Mouse (Mus musculus) limb, embryonic 14.5 days (tissue): ENCODE measurements around the gene Prkca. TPM values are rescaled to one million over a fixed set of nuclear protein-coding genes. Genes with fewer than 3 reads are reported as not detected.

Experiments used
- ATAC-seq: fragments of 200-750 bp; cut with Nextera tagmentation; 2 replicates; pipeline ENCODE4 v1.8.0; 2017; ENCODE audit warnings: low read depth, moderate number of reproducible peaks, moderate TSS enrichment; ENCODE audit not compliant: low FRiP score
- DNase-seq: peaks from one replicate; pipeline ENCODE4 v3.0.0-alpha.2; 2015; ENCODE audit warnings: low spot score
- H3K27ac ChIP-seq: fragments of 300-500 bp; sonication (generic); replicated peaks from 2 replicates; pipeline ENCODE4 v1.5.1; 2014; ENCODE audit warnings: low read depth, mild to moderate bottlenecking, low read length, moderate library complexity, mixed read lengths
- H3K27me3 ChIP-seq: fragments of 300-500 bp; sonication (generic); 2 replicates; pipeline ENCODE4 v1.6.1; 2014; ENCODE audit warnings: low read length, mixed read lengths; ENCODE audit not compliant: control insufficient read depth, insufficient read depth
- H3K36me3 ChIP-seq: fragments of 300-500 bp; sonication (generic); 2 replicates; pipeline ENCODE4 v1.6.1; 2014; ENCODE audit warnings: mild to moderate bottlenecking, low read length, moderate library complexity, mixed read lengths; ENCODE audit not compliant: control insufficient read depth, insufficient read depth
- H3K4me1 ChIP-seq: fragments of 300-500 bp; sonication (generic); 2 replicates; pipeline ENCODE4 v1.6.1; 2014; ENCODE audit warnings: antibody characterized with exemption, low read length, mixed read lengths; ENCODE audit not compliant: control insufficient read depth, insufficient read depth
- H3K4me2 ChIP-seq: fragments of 300-500 bp; sonication (generic); replicated peaks from 2 replicates; pipeline ENCODE4 v1.6.1; 2014; ENCODE audit warnings: low read depth, mild to moderate bottlenecking, low read length, moderate library complexity; ENCODE audit not compliant: severe bottlenecking
- H3K4me3 ChIP-seq: fragments of 300-500 bp; sonication (generic); replicated peaks from 2 replicates; pipeline ENCODE4 v1.5.1; 2014; ENCODE audit warnings: low read length
- H3K9ac ChIP-seq: fragments of 300-500 bp; sonication (generic); 2 replicates; pipeline ENCODE4 v1.6.1; 2014; ENCODE audit warnings: mild to moderate bottlenecking, low read depth, low read length, moderate library complexity; ENCODE audit not compliant: severe bottlenecking
- H3K9me3 ChIP-seq: fragments of 300-500 bp; sonication (generic); 2 replicates; pipeline ENCODE4 v1.6.1; 2016; ENCODE audit warnings: low read length; ENCODE audit not compliant: control insufficient read depth
- POLR2A ChIP-seq: fragments of 200-500 bp; IDR thresholded peaks from 2 replicates; pipeline ENCODE4 v1.8.0; 2012; ENCODE audit warnings: inconsistent platforms, mild to moderate bottlenecking, moderate library complexity, borderline replicate concordance; ENCODE audit not compliant: insufficient read depth, insufficient read length; ENCODE audit errors: extremely low read depth
- WGBS: fragments of 180-500 bp; shearing (Covaris S2); extraction: QIAGEN DNeasy Blood & Tissue Kit; methylation state at CpG from one replicate; pipeline ENCODE4 v1.1.7; 2014; 5-methylcytosine and 5-hydroxymethylcytosine counted together
- polyA plus RNA-seq, 2 experiments: library from polyadenylated mRNA; depleted of rRNA in 1 of 2; stranded (reverse) in 1 of 2; unstranded in 1 of 2; fragments of >200 nt; fragmentation: Nextera tagmentation in 1 of 2; extraction: Ambion mirVana in 1 of 2; gene quantifications; 2 replicates each; pipeline versions ENCODE4 v1.2.1 to v1.2.3; 2012 to 2014

Prkca gene
- polyA plus RNA-seq, 2 experiments, result 9.0 to 16.3 TPM

DNA sequence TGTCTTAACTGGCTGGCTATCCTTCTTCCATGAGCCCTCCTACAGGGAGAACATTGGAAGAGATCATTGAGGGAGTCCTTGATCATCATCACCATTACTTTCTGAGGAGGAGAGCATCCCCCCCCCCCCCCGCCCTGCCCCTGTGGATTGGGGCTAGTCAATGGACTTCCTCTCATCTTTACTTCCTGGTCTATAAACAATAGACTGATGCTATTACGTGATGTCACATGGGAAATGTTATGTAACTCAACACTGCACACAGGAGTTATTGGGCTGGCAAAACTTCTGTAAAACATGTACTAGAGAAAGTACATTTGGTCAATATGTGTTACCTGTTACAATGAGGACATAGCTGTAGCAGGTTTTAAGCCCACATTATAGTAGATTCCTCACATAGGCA is 302.9 kb downstream of the Prkca start:
- H3K27ac ChIP-seq, result no peak overlapping the region
- 50% methylated on average over 2 of the region's 2 CpGs for WGBS

DNA sequence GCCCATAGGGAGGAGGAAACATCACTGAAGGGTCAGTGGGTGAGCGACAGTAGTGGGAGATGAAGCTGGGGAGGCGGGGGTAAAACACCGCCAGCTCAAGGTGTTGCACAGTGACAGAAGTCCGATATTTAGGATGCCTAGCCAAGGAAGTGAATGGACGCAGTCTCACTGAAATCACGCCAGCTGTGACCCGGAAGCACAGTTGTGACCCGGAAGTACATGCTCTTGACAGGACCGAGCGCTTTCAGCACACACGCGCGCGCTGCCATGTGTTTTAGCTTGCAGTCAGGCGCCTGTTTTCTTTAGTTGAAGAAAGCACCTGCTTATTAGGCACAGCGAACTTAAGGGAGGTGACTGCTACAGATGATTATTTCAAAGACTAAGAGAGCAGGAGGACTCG is 304.0 kb downstream of the Prkca start:
- Histone ChIP-seq H3K4me1 (no peaks in the 10 kb centered on the region), H3K4me3 (no peak overlapping the region), H3K27me3 (no peaks in the 10 kb centered on the region), H3K9ac (no peak overlapping the region), H3K4me2 (no peak overlapping the region), H3K36me3 (no peaks in the 10 kb centered on the region), H3K27ac (no peak overlapping the region), H3K9me3 (no peaks in the 10 kb centered on the region)
- ATAC-seq (no peak), DNase-seq (no peak)
- WGBS, result 87% methylated on average over 17 of the region's 17 CpGs
- TF ChIP-seq POLR2A, result no peak

More for the DNA sequence above, 302.9 kb downstream of the Prkca start:
- no peak for TF ChIP-seq POLR2A
- no peak overlapping the region for H3K9ac ChIP-seq
- no peak for ATAC-seq
- H3K36me3 ChIP-seq, result no peaks in the 10 kb centered on the region
- no peak overlapping the region for H3K4me3 ChIP-seq
- no peaks in the 10 kb centered on the region for H3K4me1 ChIP-seq
- H3K4me2 ChIP-seq, result no peak overlapping the region
- H3K27me3 ChIP-seq, result no peaks in the 10 kb centered on the region
- H3K9me3 ChIP-seq, result no peaks in the 10 kb centered on the region
- no peak for DNase-seq

DNA sequence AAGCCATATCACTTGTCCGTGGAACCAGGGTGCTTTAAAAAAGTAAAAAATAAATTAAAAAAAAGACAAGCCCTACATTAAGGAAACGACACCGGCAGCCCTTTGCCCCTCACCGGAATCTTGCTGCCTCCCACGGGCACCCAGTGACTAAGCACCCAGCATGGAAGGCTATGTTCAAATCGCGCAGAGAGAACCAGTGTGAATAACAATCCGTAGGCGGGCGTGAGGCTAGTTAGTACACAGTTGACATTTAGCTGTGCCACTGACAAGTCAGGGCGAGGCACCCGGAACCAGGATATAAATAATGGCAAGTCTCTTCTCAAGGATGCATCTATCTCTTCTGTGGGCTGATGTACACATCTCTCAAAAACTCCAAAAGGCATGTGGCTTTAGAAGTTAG is 304.7 kb downstream of the Prkca start:
- WGBS, result 86% methylated on average over 12 of the region's 12 CpGs
- DNase-seq, result no peak
- Histone ChIP-seq H3K4me1 (peaks cover 4% of the 10 kb centered on the region; the same call in 1 of the 2 replicates), H3K27me3 (no peaks in the 10 kb centered on the region), H3K36me3 (no peaks in the 10 kb centered on the region), H3K9ac (no peak overlapping the region), H3K4me2 (no peak overlapping the region), H3K27ac (no peak overlapping the region), H3K9me3 (no peaks in the 10 kb centered on the region), H3K4me3 (no peak overlapping the region)
- ATAC-seq, result no peak
- no peak for TF ChIP-seq POLR2A

DNA sequence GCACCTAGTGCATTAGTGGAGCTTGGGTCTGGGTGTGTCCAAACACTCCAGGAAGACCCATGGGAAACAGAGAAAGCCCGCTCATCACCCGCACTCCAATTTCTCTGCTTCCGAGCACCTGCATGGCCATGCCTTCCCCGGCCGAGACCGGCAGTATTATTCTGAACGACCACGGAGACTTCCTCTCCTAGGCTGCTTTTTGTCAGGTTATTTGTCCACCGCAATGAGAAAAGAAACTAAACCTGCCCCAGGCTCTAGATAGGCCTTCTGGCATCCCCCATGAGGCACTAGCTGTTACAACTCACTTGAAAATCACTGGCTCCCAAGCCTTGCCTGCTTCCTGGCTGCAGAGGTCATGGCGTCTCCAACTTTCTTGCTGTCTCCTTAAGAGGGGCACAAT is 307.4 kb downstream of the Prkca start:
- no peaks in the 10 kb centered on the region for H3K27me3 ChIP-seq
- 80% methylated on average over 10 of the region's 10 CpGs for WGBS
- peaks cover 8% of the 10 kb centered on the region for H3K4me1 ChIP-seq
- H3K4me2 ChIP-seq, result no peak overlapping the region
- no peaks in the 10 kb centered on the region for H3K36me3 ChIP-seq
- H3K27ac ChIP-seq, result no peak overlapping the region
- H3K4me3 ChIP-seq, result no peak overlapping the region
- no peaks in the 10 kb centered on the region for H3K9me3 ChIP-seq
- no peak overlapping the region for H3K9ac ChIP-seq
- no peak for ATAC-seq
- TF ChIP-seq POLR2A, result no peak
- DNase-seq, result no peak

DNA sequence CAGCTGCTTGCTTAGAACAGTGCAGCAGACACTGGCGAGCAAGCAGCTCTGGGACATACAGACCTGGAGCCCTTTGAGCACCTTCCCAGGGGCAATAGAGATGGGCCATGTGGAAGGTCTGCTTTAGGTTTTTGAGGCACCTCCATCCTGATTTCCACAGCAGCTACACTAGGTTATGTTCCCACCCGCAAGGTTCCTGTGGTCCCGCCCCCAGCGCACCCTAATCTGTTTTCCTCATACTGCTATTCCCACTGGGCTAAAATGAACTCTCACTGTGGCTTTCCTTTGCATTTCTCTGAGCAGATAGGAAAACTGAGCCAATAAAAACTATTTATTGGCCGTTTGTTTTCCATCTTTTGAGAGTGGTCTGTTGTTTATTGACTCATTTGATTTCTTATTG is 308.0 kb downstream of the Prkca start:
- Histone ChIP-seq H3K4me1 (peaks cover 8% of the 10 kb centered on the region), H3K9ac (no peak overlapping the region), H3K4me2 (no peak overlapping the region), H3K27me3 (no peaks in the 10 kb centered on the region), H3K36me3 (no peaks in the 10 kb centered on the region), H3K4me3 (no peak overlapping the region), H3K9me3 (no peaks in the 10 kb centered on the region), H3K27ac (no peak overlapping the region)
- no peak for TF ChIP-seq POLR2A
- DNase-seq (no peak), ATAC-seq (no peak)
- WGBS, result 61% methylated on average over 5 of the region's 5 CpGs

DNA sequence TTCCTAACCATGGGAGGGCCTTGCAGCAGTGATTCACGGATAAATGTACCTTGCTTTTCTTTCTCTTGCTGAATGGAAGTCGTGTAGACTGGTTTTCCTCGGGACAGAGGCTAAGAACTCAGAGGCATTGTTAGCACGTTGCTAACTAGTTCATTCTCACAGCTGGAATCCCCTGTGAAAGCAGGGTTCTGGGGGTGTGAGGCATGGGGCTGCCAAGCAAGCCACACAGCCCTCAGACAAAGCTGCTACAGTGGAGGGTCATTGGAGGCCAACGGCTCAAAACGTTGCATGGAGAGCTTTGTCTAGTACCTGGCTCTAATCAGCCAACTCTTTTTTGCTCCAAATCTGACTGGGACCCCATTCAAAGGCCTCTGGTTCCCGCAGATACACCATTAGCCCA is 309.4 kb downstream of the Prkca start:
- no peak overlapping the region for H3K27ac ChIP-seq
- WGBS, result 33% methylated on average over 7 of the region's 7 CpGs
- H3K36me3 ChIP-seq, result no peaks in the 10 kb centered on the region
- no peak for ATAC-seq
- no peak overlapping the region for H3K4me2 ChIP-seq
- DNase-seq, result no peak
- no peak for TF ChIP-seq POLR2A
- H3K4me3 ChIP-seq, result no peak overlapping the region
- peaks cover 8% of the 10 kb centered on the region for H3K4me1 ChIP-seq
- no peaks in the 10 kb centered on the region for H3K9me3 ChIP-seq
- no peaks in the 10 kb centered on the region for H3K27me3 ChIP-seq
- H3K9ac ChIP-seq, result no peak overlapping the region
